Mouse (Mus musculus) macrophage (primary cell): ENCODE measurements around the gene Nrxn2. TPM values are rescaled to one million over a fixed set of nuclear protein-coding genes. Genes with fewer than 3 reads are reported as not detected.

ENCODE experiments used
- H3K27ac ChIP-seq: fragments of 350-480 bp; formaldehyde crosslinking; 2 replicates; pipeline ENCODE4 v1.9.0; 2021
- H3K36me3 ChIP-seq: fragments of 350-480 bp; formaldehyde crosslinking; 2 replicates; pipeline ENCODE4 v1.9.0; 2021; ENCODE audit errors: inconsistent target
- H3K4me3 ChIP-seq: fragments of 350-480 bp; formaldehyde crosslinking; 2 replicates; pipeline ENCODE4 v1.9.0; 2021; ENCODE audit errors: inconsistent target
- H3K79me2 ChIP-seq: fragments of 350-480 bp; formaldehyde crosslinking; 2 replicates; pipeline ENCODE4 v1.9.0; 2021; ENCODE audit errors: inconsistent target
- WGBS: methylation state at CpG from one replicate; pipeline ENCODE4 v1.1.7; 2026; ENCODE audit warnings: inconsistent platforms; ENCODE audit not compliant: missing documents; 5-methylcytosine and 5-hydroxymethylcytosine counted together
- polyA plus RNA-seq: library from polyadenylated mRNA; stranded (reverse); fragments of 250-400 nt; gene quantifications from 3 replicates; pipeline ENCODE4 v1.2.4, GENCODE M21; 2018; ENCODE audit warnings: inconsistent platforms

Gene Nrxn2
- polyA plus RNA-seq, 1 experiment from 2014 or later = not detected

DNA sequence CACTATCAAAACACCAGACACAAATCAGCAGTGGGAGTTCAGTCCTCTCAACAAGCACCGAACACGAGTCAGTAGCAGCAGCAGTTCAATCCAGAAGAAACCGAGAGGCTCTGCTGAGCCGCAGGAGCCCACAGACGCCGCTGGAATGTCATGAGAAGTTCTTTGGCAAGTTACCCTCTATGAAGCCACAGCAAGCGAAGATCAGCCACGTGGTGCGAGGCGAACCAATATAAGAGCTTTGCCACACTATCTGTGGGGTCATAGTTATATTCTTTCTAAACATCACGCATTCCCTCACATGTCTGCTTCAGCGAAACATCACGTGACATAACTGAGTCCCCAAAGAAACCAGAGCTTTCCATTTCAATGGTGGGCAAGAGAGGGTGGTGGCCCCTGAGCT, 126.2 kb downstream of the Nrxn2 start:
- WGBS = 95% methylated on average over 13 of the region's 13 CpGs
- Histone ChIP-seq H3K79me2 (no peaks in the 10 kb centered on the region), H3K4me3 (no peak overlapping the region), H3K27ac (no peak overlapping the region), H3K36me3 (no peaks in the 10 kb centered on the region)

DNA sequence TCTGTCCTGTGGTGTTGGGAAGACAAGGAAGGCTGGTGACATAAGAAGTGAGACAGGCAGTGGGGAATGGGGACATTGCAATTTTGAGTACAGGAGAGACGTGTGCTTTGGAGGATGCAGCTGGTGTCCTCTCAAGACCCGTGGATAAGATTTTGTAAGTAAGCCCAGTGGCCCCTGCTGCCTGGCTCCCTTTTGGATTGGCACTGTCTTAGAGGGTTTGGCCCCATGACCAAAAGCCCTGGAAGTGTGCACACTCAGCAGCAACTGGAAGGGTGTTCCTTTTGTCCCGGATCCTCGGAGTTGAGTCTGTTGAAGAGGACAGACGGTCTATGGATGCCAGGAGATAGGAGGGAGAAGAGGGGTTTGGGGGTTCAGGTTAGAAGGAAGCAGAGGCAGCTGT, 127.0 kb downstream of the Nrxn2 start:
- WGBS = 98% methylated on average over 5 of the region's 5 CpGs

DNA sequence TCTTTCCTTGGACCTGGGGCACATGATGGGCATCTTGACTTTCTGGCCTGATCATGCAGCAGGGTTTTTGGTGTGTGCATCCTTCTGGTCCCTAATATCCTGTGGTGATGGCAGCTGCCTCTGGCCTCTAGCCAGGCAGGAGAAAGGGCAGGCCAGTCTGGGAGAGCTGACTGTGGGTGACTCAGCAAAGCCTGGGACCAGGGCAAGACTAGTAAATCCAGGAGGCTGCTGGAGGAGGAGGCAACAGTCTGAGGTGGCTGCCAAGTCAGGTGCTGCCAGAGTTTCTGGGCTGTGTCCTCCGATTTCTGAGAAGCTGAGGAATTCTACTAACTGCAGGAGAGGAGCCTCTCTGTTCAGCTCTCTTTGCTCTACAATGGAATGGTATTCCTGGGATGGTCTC, 127.6 kb downstream of the Nrxn2 start:
- no peaks in the 10 kb centered on the region for H3K36me3 ChIP-seq
- no peak overlapping the region for H3K4me3 ChIP-seq
- whole genome bisulfite sequencing = 31% methylated on average over 1 of the region's 1 CpGs
- H3K27ac ChIP-seq = no peak overlapping the region
- H3K79me2 ChIP-seq = no peaks in the 10 kb centered on the region

More for the DNA sequence above, 127.0 kb downstream of the Nrxn2 start:
- Histone ChIP-seq H3K27ac (no peak overlapping the region), H3K4me3 (no peak overlapping the region), H3K79me2 (no peaks in the 10 kb centered on the region), H3K36me3 (no peaks in the 10 kb centered on the region)

GRCm38 (mm10) chr19:6547801-6548200, 129.3 kb downstream of the Nrxn2 start:
- Histone ChIP-seq H3K79me2 (no peaks in the 10 kb centered on the region), H3K36me3 (no peaks in the 10 kb centered on the region), H3K4me3 (no peak overlapping the region), H3K27ac (no peak overlapping the region)
- 95% methylated on average over 5 of the region's 5 CpGs for WGBS

DNA sequence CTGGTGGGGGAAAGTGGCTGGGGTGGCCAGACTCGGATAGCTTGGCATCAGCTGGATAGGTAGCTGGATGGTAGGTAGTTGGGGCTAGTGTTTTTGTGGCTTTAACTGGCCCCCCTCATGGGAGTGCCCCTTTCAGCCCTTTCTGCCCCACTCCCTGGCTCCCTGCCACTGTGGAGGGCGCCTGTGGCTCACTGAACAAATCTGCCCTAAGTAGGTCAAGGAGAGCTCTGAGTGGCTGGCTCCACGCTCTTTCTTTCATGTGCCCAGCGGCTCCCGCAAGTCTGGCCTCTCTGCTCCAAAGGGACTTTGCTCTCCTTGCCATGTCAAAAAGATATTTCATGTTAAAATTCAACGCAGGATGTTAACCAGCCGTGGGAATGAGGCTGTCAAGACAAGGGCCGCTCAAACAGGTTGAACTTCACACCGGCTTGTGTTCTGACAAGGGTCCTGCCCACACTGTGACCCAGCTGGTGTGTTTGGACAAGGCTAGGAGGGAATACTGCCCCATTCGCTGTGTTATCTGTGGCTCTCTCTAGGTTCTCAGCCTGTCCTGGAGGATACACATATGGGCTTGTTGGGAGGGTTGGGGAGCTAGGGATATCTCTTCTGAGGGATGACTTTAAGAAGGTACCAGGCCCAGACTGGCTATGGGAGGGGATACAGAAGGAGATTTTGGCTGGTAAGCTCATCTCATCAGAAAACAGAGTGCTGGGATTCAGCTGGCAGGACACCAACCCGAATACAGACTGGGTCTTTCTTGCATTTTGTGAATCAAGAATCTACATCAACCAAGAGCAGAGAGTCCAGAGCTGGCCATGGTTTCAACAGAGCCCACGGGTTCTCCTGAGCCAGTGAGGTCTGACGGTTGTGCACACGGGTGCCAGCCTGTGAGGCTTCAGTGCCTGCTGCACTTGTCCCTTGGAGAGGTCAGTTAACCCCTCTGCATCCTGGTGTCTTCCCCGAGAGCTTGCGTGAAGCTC, 130.2 kb downstream of the Nrxn2 start:
- WGBS = 91% methylated on average over 16 of the region's 16 CpGs
- H3K27ac ChIP-seq = no peak overlapping the region
- H3K36me3 ChIP-seq = no peaks in the 10 kb centered on the region
- no peak overlapping the region for H3K4me3 ChIP-seq
- H3K79me2 ChIP-seq = no peaks in the 10 kb centered on the region

DNA sequence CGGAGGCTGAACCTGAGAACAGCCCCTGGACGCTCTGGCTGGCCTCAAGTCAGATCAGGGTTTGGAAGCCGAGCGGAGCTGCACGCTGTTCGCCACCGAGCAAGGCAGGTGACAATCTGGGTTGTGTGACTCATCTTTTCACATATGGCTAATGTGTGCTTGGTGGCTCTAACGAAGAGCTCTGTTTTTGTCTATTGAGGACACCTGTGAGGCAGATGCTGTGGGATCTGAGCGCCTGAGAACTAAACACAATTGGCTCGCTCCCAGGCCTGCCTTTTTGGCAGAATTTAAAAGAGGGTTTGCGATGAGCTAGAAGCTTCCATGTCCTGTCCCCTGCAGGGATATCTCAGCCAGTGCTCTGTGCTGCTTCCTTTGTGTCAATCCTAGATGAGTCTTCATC, 131.0 kb downstream of the Nrxn2 start:
- H3K79me2 ChIP-seq = no peaks in the 10 kb centered on the region
- no peak overlapping the region for H3K27ac ChIP-seq
- WGBS = 91% methylated on average over 11 of the region's 11 CpGs
- no peaks in the 10 kb centered on the region for H3K36me3 ChIP-seq
- H3K4me3 ChIP-seq = no peak overlapping the region

DNA sequence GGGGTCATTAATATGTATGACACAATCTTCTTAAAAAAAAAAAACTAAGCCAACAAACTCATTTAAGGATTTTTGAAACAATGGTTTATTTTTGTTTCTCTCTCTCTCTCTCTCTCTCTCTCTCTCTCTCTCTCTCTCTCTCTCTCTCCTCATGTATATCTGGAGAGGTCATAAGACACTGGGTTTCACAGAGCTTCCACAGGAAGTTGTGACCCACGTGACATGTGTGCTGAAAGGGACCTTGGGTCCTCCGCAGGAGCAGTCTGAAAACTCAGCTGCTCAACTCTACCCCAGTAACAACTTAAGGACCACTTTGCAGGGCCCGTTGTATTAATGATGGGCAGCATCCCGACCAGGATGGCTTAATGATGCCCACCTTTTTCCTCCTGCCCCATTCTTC, 132.7 kb downstream of the Nrxn2 start:
- WGBS = 58% methylated on average over 4 of the region's 4 CpGs
- Histone ChIP-seq H3K4me3 (no peak overlapping the region), H3K27ac (no peak overlapping the region), H3K79me2 (no peaks in the 10 kb centered on the region), H3K36me3 (no peaks in the 10 kb centered on the region)

DNA sequence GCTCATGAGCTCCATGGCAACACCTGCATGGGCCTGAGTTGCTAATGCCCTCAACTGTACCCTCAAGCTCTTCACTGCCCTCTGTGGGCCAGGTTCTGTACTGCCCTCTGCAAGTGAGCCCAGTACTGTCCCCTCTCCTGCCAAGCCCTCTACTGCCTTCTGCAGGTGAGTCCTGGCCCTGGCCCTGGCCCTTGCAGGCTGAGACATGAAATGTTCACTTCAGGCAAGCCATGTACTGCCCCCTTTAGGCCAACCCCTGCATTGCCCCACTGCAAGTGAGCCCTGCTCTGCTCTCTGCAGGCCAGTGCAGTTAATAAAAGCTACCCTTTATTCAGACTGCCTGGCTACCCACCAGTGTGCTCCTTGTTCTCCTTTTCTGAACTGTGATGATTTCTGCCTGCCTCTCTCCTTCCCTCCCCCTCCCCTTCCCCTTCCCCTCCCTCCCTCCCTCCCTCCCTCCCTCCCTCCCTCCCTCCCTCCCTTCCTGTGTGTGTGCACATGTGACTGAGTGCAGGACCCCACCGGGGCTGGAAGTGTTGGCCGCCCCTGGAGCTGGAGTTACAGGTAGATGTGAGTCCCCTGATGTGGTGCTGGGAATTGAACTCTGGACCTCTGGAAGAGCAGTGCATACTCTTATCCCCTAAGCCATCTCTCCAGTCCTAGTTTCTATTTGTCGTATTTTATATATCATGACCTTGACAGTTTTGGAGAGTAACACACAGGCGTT, 133.9 kb downstream of the Nrxn2 start:
- H3K4me3 ChIP-seq = no peak overlapping the region
- H3K36me3 ChIP-seq = no peaks in the 10 kb centered on the region
- no peak overlapping the region for H3K27ac ChIP-seq
- WGBS = 94% methylated on average over 4 of the region's 4 CpGs
- H3K79me2 ChIP-seq = no peaks in the 10 kb centered on the region

DNA sequence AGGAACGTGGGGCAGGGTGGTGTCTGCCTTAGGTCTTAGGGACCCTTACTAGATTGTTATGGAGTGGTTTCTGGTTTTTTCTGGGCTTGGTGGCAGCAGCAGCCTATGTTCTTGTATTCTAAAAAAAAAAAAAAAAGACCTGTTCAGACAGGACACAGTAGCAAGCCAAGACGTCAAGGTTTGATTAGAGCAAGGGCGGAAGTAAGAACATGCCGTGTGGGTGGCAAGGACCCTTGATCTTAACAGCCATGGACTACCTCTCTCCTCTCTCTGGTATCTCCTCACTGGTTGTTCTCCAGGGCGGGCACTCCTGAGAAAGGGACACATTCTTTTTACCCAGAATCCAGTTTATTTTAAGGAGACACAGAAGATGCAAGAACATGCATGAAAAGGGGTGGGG, 134.6 kb downstream of the Nrxn2 start:
- 84% methylated on average over 5 of the region's 5 CpGs for WGBS
- Histone ChIP-seq H3K36me3 (no peaks in the 10 kb centered on the region), H3K79me2 (no peaks in the 10 kb centered on the region), H3K4me3 (no peak overlapping the region), H3K27ac (no peak overlapping the region)

DNA sequence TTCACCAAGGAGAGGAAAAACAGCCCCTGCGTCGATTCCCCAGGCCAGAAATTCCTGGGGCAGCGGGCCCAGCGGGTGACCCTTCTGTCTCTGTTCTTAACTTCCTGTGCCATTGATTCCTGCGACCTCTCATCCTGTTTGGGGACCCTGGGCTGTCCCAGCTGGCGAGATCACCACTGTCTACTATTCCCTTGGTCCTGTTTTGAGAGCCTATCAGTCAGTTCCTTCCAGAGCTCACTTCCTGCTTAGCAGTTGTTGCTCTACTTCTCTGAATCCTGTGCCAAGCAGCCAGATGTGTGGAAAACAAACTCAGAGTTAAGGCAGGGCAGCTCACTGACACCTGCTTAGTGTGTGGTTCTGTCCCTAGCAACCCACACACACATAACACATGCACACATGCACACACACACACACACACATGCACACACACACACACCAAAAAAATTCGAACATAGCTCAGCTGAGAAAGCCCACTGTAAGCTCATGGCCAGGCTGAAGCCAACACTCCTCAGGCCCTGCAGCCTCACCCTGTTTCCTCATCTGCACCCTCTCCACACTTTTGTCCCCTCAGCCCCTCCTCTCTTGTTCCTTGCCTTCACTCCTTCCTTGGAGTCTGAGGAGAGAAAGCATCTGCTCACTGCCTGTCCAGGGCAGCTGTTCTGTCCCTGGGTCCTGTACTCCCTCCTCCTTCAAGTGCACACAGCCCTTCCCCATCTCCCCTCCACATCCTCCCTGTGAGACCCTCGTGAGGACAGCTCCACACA, 135.5 kb downstream of the Nrxn2 start:
- WGBS = 42% methylated on average over 8 of the region's 8 CpGs
- no peaks in the 10 kb centered on the region for H3K79me2 ChIP-seq
- no peak overlapping the region for H3K4me3 ChIP-seq
- H3K27ac ChIP-seq = no peak overlapping the region
- no peaks in the 10 kb centered on the region for H3K36me3 ChIP-seq

DNA sequence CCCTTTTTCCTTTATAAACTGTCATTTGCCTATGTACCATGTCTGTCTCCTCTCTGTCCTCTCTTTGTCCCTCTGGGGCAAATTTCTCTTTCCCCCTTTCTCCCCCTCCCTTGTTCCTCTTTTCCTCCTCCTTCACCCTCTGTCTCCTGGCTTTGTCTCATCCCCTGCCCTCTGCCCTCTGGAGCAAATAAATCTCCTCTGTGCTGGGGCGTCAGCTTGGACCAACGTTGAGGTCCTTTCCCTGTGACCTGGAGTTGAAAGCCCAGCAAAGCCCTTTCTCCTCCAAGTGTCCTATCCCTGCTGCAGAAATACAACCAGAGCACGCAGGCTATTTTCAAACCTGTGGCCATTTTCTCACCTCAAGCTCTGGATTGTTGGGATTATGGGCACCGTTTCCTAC, 141.0 kb downstream of the Nrxn2 start:
- H3K4me3 ChIP-seq = no peak overlapping the region
- H3K79me2 ChIP-seq = no peaks in the 10 kb centered on the region
- 84% methylated on average over 4 of the region's 4 CpGs for WGBS
- no peaks in the 10 kb centered on the region for H3K36me3 ChIP-seq
- no peak overlapping the region for H3K27ac ChIP-seq

DNA sequence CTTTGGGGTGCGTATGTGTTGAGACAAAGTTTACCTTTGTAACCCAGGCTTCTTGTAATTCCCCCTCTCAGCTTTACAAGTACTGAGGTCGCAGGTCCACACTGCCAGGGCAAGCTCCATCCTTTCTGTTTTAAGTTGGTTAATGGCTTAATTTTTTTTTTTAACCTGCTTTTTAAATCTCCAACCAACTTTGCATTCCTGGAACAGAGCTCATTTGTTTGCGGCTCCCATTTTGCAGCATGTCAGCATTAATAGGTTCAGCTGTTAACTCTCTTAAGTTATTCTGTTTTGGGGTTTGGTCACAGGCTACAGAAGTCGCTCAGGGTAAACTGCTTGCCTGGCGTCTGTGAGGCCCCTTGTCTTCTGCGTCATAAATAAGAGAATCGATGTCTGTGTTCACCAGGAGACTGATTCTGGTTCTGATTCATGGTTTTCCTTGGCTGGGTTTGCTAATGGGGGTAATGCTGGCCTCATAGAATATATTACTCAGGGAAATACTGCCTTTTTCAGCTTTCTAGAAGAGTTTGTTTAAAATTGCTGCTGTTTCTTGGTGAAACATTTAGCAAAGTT, 141.8 kb downstream of the Nrxn2 start:
- no peak overlapping the region for H3K27ac ChIP-seq
- H3K79me2 ChIP-seq = no peaks in the 10 kb centered on the region
- no peaks in the 10 kb centered on the region for H3K36me3 ChIP-seq
- WGBS = 99% methylated on average over 7 of the region's 7 CpGs
- H3K4me3 ChIP-seq = no peak overlapping the region

GRCm38 (mm10) chr19:6565136-6565535, 146.6 kb downstream of the Nrxn2 start:
- Histone ChIP-seq H3K36me3 (no peaks in the 10 kb centered on the region), H3K4me3 (no peak overlapping the region), H3K27ac (no peak overlapping the region), H3K79me2 (no peaks in the 10 kb centered on the region)
- 95% methylated on average over 6 of the region's 6 CpGs for WGBS

DNA sequence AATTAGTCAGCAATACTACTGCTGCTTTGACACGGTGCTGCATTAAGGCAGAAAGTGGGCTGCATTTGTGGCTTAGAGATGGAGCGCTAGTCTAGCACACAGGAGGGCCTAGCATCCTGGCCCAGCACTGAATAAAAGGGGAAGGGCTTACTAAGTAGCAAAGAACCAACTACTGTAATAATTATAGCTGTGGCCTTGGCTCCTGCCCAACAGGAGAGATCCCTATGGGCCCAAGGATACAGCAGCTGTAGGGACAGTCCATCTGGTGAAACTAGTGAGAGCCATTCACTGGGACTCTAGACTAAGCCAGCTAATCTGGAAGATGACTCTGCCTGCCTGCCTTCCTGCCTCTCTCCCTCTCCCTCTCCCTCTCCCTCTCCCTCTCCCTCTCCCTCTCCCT, 147.9 kb downstream of the Nrxn2 start:
- H3K4me3 ChIP-seq = no peak overlapping the region
- H3K79me2 ChIP-seq = no peaks in the 10 kb centered on the region
- H3K36me3 ChIP-seq = no peaks in the 10 kb centered on the region
- H3K27ac ChIP-seq = no peak overlapping the region
- WGBS = 81% methylated on average over 2 of the region's 2 CpGs
